Mouse (Mus musculus) forebrain, embryonic 12.5 days (tissue): ENCODE measurements around the gene Ipo8. TPM values are rescaled to one million over a fixed set of nuclear protein-coding genes. Genes with fewer than 3 reads are reported as not detected.

Experiments
- ATAC-seq: fragments of 200-750 bp; cut with Nextera tagmentation; 2 replicates; pipeline ENCODE4 v1.8.0; 2017; ENCODE audit warnings: moderate TSS enrichment; ENCODE audit not compliant: low FRiP score
- H3K27ac ChIP-seq: fragments of 300-500 bp; sonication (generic); 2 replicates; pipeline ENCODE4 v1.5.1; 2016; ENCODE audit warnings: mild to moderate bottlenecking
- H3K27me3 ChIP-seq: fragments of 300-500 bp; sonication (generic); 2 replicates; pipeline ENCODE4 v1.6.1; 2016; ENCODE audit warnings: mild to moderate bottlenecking
- H3K36me3 ChIP-seq: fragments of 300-500 bp; sonication (generic); replicated peaks from 2 replicates; pipeline ENCODE4 v1.6.1; 2016; ENCODE audit warnings: mild to moderate bottlenecking
- H3K4me1 ChIP-seq: fragments of 300-500 bp; sonication (generic); 2 replicates; pipeline ENCODE4 v1.6.1; 2016
- H3K4me2 ChIP-seq: fragments of 300-500 bp; sonication (generic); 2 replicates; pipeline ENCODE4 v1.6.1; 2016; ENCODE audit warnings: mild to moderate bottlenecking, moderate library complexity
- H3K4me3 ChIP-seq: fragments of 300-500 bp; sonication (generic); replicated peaks from 2 replicates; pipeline ENCODE4 v1.5.1; 2016; ENCODE audit warnings: mild to moderate bottlenecking
- H3K9ac ChIP-seq: fragments of 300-500 bp; sonication (generic); 2 replicates; pipeline ENCODE4 v1.6.1; 2016; ENCODE audit warnings: mild to moderate bottlenecking
- H3K9me3 ChIP-seq: fragments of 300-500 bp; sonication (generic); 2 replicates; pipeline ENCODE4 v1.6.1; 2016
- WGBS: fragments of 180-500 bp; shearing (Covaris S2); methylation state at CpG from one replicate; pipeline ENCODE4 v1.1.7; 2016; 5-methylcytosine and 5-hydroxymethylcytosine counted together
- polyA plus RNA-seq: library from polyadenylated mRNA; unstranded; fragments of >200 nt; fragmentation: Nextera tagmentation; extraction: Ambion mirVana; gene quantifications from 2 replicates; pipeline ENCODE4 v1.2.1, GENCODE M21; 2016

The Ipo8 gene
- polyA plus RNA-seq, 1 experiment from 2014 or later, result 31.7 TPM

DNA sequence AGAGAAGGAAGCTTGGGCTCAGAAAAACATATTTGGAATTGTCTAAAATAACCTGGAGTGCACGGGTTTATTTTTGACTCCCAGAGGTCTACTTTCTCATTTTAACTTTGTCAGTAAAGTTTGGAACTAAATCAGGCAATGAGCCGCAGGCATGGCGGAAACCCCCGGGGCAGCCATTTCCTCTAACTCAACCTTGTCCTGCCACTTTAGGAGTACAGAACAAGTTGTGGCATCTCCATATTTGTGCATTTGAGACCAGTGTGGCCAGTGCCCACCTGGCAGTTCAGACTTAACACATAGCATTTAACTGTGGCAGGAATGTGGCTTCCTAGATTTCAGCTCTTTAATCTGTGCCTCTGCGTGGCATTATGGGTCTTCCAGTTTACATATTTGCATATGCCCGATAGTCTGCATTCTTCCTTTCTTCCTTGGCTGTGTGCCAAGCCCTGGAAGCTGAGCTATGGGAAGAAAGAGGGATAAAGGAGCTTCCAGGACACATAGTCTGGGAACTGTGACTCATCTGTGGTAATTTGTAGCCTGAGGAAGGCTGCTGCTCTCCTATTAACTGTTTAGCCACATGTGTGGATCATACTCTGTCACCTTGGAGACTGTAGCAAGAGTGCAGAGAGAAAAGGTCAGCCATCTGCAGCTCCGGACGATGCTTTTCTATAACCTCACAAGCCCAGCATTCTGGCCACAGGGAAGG is 90.6 kb downstream of the Ipo8 start:
- no peak for ATAC-seq
- Histone ChIP-seq H3K9ac (no peak overlapping the region), H3K27ac (no peak overlapping the region), H3K27me3 (no peaks in the 10 kb centered on the region), H3K4me1 (peaks cover 6% of the 10 kb centered on the region), H3K4me2 (no peak overlapping the region), H3K4me3 (no peak overlapping the region), H3K9me3 (no peaks in the 10 kb centered on the region), H3K36me3 (no peaks in the 10 kb centered on the region)
- WGBS, result 76% methylated on average over 8 of the region's 8 CpGs

DNA sequence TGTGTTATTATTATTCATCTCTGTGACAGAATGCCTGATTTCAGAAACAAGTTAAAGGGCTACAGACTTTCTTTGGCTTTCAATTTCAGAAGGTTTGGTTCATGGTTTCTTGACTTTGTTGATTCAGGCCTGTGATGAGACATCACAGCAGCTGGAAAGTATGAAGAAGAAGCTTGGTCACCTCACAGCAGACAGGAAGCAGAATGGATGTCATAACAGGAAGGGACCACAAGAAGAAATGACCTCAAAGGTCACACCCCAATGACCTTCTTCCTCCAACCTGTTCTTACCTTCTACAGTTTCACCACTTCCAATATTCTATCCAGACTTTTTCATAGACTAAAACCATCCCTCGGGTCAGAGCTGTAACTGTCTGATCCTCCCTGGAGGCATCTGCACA is 94.9 kb downstream of the Ipo8 start:
- Histone ChIP-seq H3K27me3 (no peaks in the 10 kb centered on the region), H3K36me3 (no peaks in the 10 kb centered on the region), H3K9me3 (no peaks in the 10 kb centered on the region), H3K9ac (no peak overlapping the region), H3K4me1 (peaks cover 6% of the 10 kb centered on the region), H3K27ac (no peak overlapping the region), H3K4me2 (no peak overlapping the region), H3K4me3 (no peak overlapping the region)
- WGBS, result 88% methylated on average over 1 of the region's 1 CpGs
- no peak for ATAC-seq

DNA sequence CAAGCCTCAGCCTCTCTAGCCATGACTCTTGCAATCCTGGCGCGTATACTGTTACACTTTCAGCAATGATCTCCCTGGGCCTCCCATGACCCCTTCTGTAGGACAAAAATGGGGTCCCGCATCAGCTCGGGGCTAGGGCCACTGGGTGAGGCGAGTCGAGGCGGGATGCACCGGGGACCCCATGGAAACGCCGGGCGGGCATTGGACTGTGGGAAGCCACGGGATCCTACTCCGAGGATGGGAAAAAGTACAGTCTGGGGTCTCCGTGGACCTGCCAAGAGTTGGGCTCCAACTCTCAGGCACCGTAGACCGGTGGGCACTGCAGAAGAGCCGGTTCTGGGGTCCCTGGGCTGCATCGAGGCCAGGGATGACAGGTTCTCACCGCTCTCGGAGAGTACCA is 97.3 kb downstream of the Ipo8 start:
- no peak overlapping the region for H3K9ac ChIP-seq
- no peak overlapping the region for H3K27ac ChIP-seq
- H3K4me3 ChIP-seq, result no peak overlapping the region
- ATAC-seq, result no peak
- H3K4me1 ChIP-seq, result no peaks in the 10 kb centered on the region
- H3K9me3 ChIP-seq, result no peaks in the 10 kb centered on the region
- WGBS, result 94% methylated on average over 20 of the region's 20 CpGs
- H3K4me2 ChIP-seq, result no peak overlapping the region
- H3K36me3 ChIP-seq, result no peaks in the 10 kb centered on the region
- no peaks in the 10 kb centered on the region for H3K27me3 ChIP-seq

DNA sequence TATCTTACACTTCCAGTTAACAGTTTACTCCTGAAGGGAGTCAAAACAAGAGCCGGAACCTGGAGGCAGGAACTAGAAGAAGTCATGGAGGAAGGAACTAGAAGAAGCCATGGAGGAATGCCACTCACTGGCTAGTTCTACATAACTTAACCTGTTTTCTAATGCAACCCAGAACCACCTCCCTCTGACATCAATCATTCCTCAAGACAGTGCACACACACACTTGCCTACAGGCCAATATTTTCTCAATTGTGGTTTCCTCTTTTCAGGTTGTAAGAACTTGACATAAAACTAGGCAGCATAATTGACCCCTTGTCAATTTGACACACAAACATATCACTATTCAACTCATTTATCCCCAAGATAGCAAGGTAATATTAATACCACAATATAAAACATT is 98.3 kb downstream of the Ipo8 start:
- H3K27me3 ChIP-seq, result no peaks in the 10 kb centered on the region
- H3K9me3 ChIP-seq, result no peaks in the 10 kb centered on the region
- ATAC-seq, result no peak
- no peak overlapping the region for H3K9ac ChIP-seq
- H3K4me3 ChIP-seq, result no peak overlapping the region
- H3K27ac ChIP-seq, result no peak overlapping the region
- no peak overlapping the region for H3K4me2 ChIP-seq
- 96% methylated on average over 1 of the region's 1 CpGs for WGBS
- no peaks in the 10 kb centered on the region for H3K36me3 ChIP-seq
- no peaks in the 10 kb centered on the region for H3K4me1 ChIP-seq

DNA sequence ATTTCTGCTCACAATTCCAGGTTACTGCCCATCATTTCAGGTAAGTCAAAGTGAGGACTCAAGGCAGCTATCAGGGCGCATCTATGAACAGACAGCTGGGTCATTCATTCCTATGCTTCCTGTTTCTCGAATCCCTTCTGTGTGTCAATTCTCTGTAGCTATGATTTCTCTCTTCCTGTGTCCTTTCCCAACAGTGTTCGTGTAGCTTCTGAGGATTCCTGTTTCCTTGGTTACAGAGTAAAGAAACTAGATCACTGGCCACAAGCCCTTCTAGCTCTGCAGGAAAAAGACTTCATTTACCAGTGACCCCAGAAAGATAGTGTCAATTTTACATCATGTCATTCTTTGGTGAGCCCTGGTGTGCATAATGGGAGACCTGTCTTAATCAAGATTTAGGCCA is 102.7 kb downstream of the Ipo8 start:
- Histone ChIP-seq H3K36me3 (no peaks in the 10 kb centered on the region), H3K27me3 (no peaks in the 10 kb centered on the region), H3K4me1 (0 out of 2 replicates have a peak, but pooled peaks cover 3% of the 10 kb centered on the region), H3K9ac (no peak overlapping the region), H3K27ac (no peak overlapping the region), H3K4me3 (no peak overlapping the region), H3K4me2 (no peak overlapping the region), H3K9me3 (no peaks in the 10 kb centered on the region)
- no peak for ATAC-seq
- 71% methylated on average over 3 of the region's 3 CpGs for WGBS

DNA sequence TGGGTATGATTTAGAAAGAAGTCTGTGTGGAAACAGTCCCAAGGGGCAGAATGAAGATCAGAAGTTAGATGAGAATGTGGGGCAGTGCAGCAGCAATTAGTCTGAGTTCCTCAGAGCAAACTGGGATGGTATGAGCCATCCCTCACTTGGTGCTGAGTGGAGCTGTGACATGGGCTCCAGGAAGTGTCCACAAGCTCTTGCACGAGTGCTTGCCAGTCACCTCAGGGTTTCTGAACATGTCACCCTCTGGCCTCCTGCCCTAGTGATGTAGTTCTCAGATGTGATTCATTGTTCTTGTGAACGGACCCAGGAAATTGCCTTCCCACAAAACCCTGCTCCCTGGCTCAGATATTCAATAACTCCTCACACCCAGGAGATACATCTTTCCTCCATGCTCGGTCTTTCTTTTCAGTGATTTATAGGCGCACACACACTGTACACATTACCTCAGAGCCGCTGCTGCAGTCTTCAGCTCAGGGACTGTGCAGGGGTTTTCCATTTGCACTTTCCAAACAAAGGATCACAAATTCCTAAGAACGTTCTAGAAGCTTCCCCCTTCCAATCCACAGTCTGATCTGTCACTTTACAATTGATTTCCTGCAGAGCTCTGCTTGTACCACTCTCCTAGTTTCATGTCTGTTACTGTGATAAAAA is 103.3 kb downstream of the Ipo8 start:
- no peaks in the 10 kb centered on the region for H3K9me3 ChIP-seq
- no peak overlapping the region for H3K4me2 ChIP-seq
- H3K4me1 ChIP-seq, result 0 out of 2 replicates have a peak, but pooled peaks cover 3% of the 10 kb centered on the region
- no peak overlapping the region for H3K4me3 ChIP-seq
- H3K36me3 ChIP-seq, result no peaks in the 10 kb centered on the region
- ATAC-seq, result no peak
- H3K27me3 ChIP-seq, result no peaks in the 10 kb centered on the region
- WGBS, result 65% methylated on average over 6 of the region's 6 CpGs
- H3K27ac ChIP-seq, result no peak overlapping the region
- H3K9ac ChIP-seq, result no peak overlapping the region

DNA sequence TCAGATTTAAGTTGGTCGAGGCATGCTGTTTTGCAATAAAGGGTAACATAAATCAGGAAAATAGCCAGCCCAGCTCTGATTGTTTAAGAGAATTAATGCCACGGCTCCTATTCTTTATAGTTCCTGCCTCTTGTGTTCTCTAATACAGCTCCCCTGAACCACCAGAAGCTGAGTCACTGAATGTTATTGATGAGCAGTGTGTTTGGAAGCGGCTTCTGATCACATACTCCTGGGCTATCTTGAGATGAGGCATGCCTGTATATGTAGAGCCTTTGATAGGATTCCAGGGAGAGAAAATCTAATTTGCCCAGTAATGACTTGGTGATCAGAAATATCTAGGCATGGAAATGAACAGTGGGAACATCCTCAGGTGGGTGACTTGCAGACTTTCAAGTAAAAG is 106.8 kb downstream of the Ipo8 start:
- WGBS, result 42% methylated on average over 3 of the region's 3 CpGs
- H3K36me3 ChIP-seq, result no peaks in the 10 kb centered on the region
- H3K9ac ChIP-seq, result no peak overlapping the region
- H3K4me3 ChIP-seq, result no peak overlapping the region
- H3K9me3 ChIP-seq, result no peaks in the 10 kb centered on the region
- H3K4me1 ChIP-seq, result 0 out of 2 replicates have a peak, but pooled peaks cover 3% of the 10 kb centered on the region
- H3K27ac ChIP-seq, result no peak overlapping the region
- no peak for ATAC-seq
- H3K4me2 ChIP-seq, result no peak overlapping the region
- no peaks in the 10 kb centered on the region for H3K27me3 ChIP-seq

Other genes starting within 250 kb of the Ipo8 start
- 20.7 and 22.4 TPM in 2 replicates for gene Caprin2, start 64.8 kb upstream of the Ipo8 start, polyA plus RNA-seq
- 223 and 235 TPM in 2 replicates for gene Sinhcaf, start 115.0 kb upstream of the Ipo8 start, polyA plus RNA-seq